Mouse (Mus musculus): Measurements from ENCODE around the gene Gbp2. TPM values are rescaled to one million over a fixed set of nuclear protein-coding genes. Genes with fewer than 3 reads are reported as not detected.

Gbp2 gene
- 7.3 and 9.4 TPM in 2 replicates for polyA plus RNA-seq (2012; rRNA removed)

DNA sequence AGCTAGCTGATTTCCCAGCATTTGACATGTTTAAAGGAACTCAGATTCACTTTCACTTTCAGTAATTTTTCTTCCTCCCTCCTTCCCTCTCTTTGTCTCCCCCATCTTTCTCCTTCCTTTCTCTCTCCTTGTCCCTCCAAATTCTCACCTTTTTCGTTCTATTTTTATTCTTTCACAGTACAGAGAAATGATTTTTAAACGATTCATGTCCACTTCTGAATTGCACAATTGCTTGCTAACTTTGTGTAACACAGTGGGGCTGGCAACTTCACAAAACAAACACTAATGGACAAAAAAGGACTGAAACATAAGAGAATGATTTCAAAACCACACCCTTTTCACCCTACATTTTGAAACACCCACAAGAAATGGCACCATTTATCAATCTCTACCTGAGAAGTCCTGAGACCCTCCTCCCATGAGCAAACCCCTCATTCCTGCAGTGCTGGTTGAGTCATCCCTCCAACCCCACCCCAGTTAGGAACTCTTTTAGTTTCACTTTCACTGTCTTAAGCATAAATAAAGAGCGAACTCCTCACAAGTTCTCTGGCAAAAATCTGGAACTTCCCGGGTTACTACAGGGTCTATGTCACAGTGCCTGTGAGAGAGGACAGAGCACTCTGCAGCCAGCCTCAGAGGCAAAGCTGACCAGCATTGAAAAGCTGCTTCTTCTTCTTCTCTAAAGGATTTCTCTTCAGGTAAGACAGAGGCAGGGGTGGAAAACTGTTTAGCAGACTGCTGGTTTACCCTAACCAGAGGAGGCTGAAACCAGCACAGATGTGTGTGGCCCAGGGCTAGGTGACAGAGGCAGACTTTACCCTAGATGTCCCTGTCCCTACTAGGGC, at the start of gene Gbp2:
Gene Gbp2 (plus strand): TSS at position 492 of the 845 bp plus-strand sequence.
- 33% methylated on average over 4 of the region's 4 CpGs for WGBS
- H3K4me1 ChIP-seq (ENCODE audit: control insufficient read depth, insufficient read depth, low read length) = no peaks in the 10 kb centered on the region
- no peaks in the 10 kb centered on the region for H3K27me3 ChIP-seq (replicated peaks; ENCODE audit: control insufficient read depth, insufficient read depth, low read length)
- peak within 1 kb of the TSS; percentile 60 for H3K4me3 ChIP-seq (ENCODE audit: insufficient read depth, low read depth, low read length)
- peak; percentile 64 for DNase-seq
- TF ChIP-seq POLR2A (IDR thresholded peaks at IDR 0.05; ENCODE audit: low read depth, low read length) (no peak), CTCF (conservative IDR thresholded peaks at IDR 0.05; ENCODE audit: insufficient read depth, insufficient read length, low read depth, low read length) (no peak)
- no peaks in the 10 kb centered on the region for H3K36me3 ChIP-seq (ENCODE audit: control insufficient read depth, insufficient read depth, low read length)
- peak within 1 kb of the TSS; percentile 76 for H3K27ac ChIP-seq (ENCODE audit: insufficient read depth, low read depth, low read length)

DNA sequence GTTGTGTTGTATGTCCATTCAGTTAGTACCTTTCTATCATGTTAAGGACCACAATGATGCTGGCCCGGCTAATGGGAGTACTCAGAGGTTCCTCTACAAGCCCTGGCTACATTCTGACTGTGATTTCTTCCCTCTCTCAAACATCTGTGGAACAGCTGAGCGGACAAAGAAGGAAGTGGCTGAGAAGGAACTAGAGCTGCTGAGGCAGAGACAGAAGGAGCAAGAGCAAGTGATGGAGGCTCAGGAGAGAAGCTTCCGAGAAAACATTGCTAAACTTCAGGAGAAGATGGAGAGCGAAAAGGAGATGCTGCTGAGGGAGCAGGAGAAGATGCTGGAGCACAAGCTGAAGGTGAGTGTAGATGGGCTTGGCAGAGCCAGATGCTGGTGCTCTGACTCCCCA, 49.7 kb upstream of the Gbp2 start:
- 93% methylated on average over 4 of the region's 4 CpGs for whole genome bisulfite sequencing
- TF ChIP-seq CTCF (conservative IDR thresholded peaks at IDR 0.05; ENCODE audit: insufficient read depth, insufficient read length, low read depth, low read length) (no peak), POLR2A (IDR thresholded peaks at IDR 0.05; ENCODE audit: low read depth, low read length) (no peak)

DNA sequence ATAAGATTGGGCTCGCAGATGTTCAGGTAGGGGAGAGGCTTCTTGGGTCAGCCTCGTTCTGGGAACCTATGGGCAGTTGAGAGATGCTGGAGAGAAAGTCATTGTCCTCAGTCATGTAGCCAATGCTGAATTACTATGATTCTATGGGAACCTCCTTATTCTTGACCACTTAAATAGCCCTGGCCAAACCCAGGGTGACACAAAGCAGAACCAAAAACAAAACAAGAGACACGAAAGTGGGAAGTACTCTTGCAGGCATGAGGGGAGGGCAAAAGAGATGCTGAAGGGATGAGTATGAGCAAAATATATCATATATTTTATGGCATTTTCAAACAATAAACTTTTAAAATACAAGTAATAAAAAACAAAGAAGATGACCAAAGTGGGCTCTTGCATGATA, 43.3 kb upstream of the Gbp2 start:
- Histone ChIP-seq H3K4me3 (ENCODE audit: insufficient read depth, low read depth, low read length) (no peak overlapping the region), H3K27me3 (replicated peaks; ENCODE audit: control insufficient read depth, insufficient read depth, low read length) (no peaks in the 10 kb centered on the region), H3K4me1 (ENCODE audit: control insufficient read depth, insufficient read depth, low read length) (no peaks in the 10 kb centered on the region), H3K36me3 (ENCODE audit: control insufficient read depth, insufficient read depth, low read length) (no peaks in the 10 kb centered on the region), H3K27ac (ENCODE audit: insufficient read depth, low read depth, low read length) (no peak overlapping the region)
- WGBS = 73% methylated on average over 3 of the region's 3 CpGs
- DNase-seq = no peak
- TF ChIP-seq POLR2A (IDR thresholded peaks at IDR 0.05; ENCODE audit: low read depth, low read length) = no peak

More for the DNA sequence above, 49.7 kb upstream of the Gbp2 start:
- no peak overlapping the region for H3K4me3 ChIP-seq (ENCODE audit: insufficient read depth, low read depth, low read length)
- no peaks in the 10 kb centered on the region for H3K27me3 ChIP-seq (replicated peaks; ENCODE audit: control insufficient read depth, insufficient read depth, low read length)
- no peak overlapping the region for H3K27ac ChIP-seq (ENCODE audit: insufficient read depth, low read depth, low read length)
- no peaks in the 10 kb centered on the region for H3K36me3 ChIP-seq (ENCODE audit: control insufficient read depth, insufficient read depth, low read length)
- no peaks in the 10 kb centered on the region for H3K4me1 ChIP-seq (ENCODE audit: control insufficient read depth, insufficient read depth, low read length)
- no peak for DNase-seq

DNA sequence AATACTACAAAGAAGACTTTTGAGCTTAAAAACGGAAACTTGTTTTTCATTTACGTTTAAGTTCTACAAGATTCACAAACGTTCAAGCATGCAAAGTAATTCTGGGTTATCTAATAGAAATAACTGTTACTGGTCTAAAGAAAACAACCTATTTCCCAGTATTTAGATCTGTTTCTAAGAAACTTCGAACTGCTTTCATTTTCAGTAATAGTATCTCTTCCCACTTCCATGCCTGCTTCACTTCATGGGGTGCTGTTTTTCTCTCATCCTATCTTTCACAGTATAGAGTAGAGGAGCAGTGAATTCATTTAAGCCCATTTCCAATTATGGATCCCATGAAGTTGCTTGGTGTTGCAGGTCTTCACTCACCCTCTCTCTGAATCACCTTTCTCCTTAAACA, 42.1 kb upstream of the Gbp2 start:
- TF ChIP-seq POLR2A (IDR thresholded peaks at IDR 0.05; ENCODE audit: low read depth, low read length) = no peak
- no peak for TF ChIP-seq CTCF (conservative IDR thresholded peaks at IDR 0.05; ENCODE audit: insufficient read depth, insufficient read length, low read depth, low read length)
- no peaks in the 10 kb centered on the region for H3K27me3 ChIP-seq (replicated peaks; ENCODE audit: control insufficient read depth, insufficient read depth, low read length)
- 90% methylated on average over 4 of the region's 4 CpGs for WGBS
- H3K36me3 ChIP-seq (ENCODE audit: control insufficient read depth, insufficient read depth, low read length) = no peaks in the 10 kb centered on the region
- no peak overlapping the region for H3K27ac ChIP-seq (ENCODE audit: insufficient read depth, low read depth, low read length)
- no peak overlapping the region for H3K4me3 ChIP-seq (ENCODE audit: insufficient read depth, low read depth, low read length)
- H3K4me1 ChIP-seq (ENCODE audit: control insufficient read depth, insufficient read depth, low read length) = no peaks in the 10 kb centered on the region
- DNase-seq = no peak

DNA sequence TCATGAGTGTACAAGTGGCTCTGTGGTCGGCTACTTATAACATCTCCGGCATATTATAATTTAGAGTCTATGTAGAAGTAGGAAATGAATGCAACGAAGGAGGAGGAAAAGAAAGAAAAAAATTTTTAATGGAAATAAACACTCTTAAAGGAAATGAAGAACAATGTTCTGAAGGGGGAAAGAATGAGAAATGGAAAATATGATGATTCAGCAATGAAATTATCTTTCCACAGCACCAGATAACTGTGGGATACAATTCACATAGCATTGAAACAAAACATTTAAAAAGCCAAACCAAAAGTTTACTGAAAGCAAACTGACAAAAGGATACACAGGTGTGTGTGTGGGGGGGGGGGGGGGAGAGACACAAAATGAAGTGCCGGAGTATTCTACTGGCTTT, 37.3 kb upstream of the Gbp2 start:
- TF ChIP-seq CTCF (conservative IDR thresholded peaks at IDR 0.05; ENCODE audit: insufficient read depth, insufficient read length, low read depth, low read length) = no peak
- no peak for TF ChIP-seq POLR2A (IDR thresholded peaks at IDR 0.05; ENCODE audit: low read depth, low read length)

DNA sequence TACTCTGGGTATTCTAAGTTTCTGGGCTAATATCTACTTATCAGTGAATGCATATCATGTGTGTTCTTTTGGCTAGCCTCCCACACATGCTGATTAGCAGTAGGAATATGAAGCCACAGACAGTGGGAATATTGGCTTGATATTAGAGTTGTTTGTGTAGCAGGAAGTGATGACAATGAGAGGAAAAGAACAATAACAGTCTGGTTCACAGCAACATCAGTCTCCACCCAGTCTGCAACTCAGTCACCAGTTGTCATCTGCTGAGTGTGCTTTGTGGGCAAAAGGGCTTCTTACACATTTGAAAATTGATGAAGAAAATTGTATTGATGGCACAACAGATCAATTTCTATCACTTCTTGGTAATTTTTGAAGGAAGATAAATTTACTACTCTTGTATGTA, 33.0 kb upstream of the Gbp2 start:
- TF ChIP-seq POLR2A (IDR thresholded peaks at IDR 0.05; ENCODE audit: low read depth, low read length) (no peak), CTCF (conservative IDR thresholded peaks at IDR 0.05; ENCODE audit: insufficient read depth, insufficient read length, low read depth, low read length) (no peak)
- H3K27me3 ChIP-seq (replicated peaks; ENCODE audit: control insufficient read depth, insufficient read depth, low read length) = no peaks in the 10 kb centered on the region
- H3K4me1 ChIP-seq (ENCODE audit: control insufficient read depth, insufficient read depth, low read length) = no peaks in the 10 kb centered on the region
- H3K36me3 ChIP-seq (ENCODE audit: control insufficient read depth, insufficient read depth, low read length) = no peaks in the 10 kb centered on the region
- no peak overlapping the region for H3K27ac ChIP-seq (ENCODE audit: insufficient read depth, low read depth, low read length)
- no peak overlapping the region for H3K4me3 ChIP-seq (ENCODE audit: insufficient read depth, low read depth, low read length)
- peak; percentile 14 for DNase-seq

More for the DNA sequence above, 37.3 kb upstream of the Gbp2 start:
- Histone ChIP-seq H3K36me3 (ENCODE audit: control insufficient read depth, insufficient read depth, low read length) (no peaks in the 10 kb centered on the region), H3K27ac (ENCODE audit: insufficient read depth, low read depth, low read length) (no peak overlapping the region), H3K4me1 (ENCODE audit: control insufficient read depth, insufficient read depth, low read length) (no peaks in the 10 kb centered on the region), H3K4me3 (ENCODE audit: insufficient read depth, low read depth, low read length) (no peak overlapping the region), H3K27me3 (replicated peaks; ENCODE audit: control insufficient read depth, insufficient read depth, low read length) (no peaks in the 10 kb centered on the region)
- no peak for DNase-seq
- WGBS = 86% methylated on average over 4 of the region's 4 CpGs

DNA sequence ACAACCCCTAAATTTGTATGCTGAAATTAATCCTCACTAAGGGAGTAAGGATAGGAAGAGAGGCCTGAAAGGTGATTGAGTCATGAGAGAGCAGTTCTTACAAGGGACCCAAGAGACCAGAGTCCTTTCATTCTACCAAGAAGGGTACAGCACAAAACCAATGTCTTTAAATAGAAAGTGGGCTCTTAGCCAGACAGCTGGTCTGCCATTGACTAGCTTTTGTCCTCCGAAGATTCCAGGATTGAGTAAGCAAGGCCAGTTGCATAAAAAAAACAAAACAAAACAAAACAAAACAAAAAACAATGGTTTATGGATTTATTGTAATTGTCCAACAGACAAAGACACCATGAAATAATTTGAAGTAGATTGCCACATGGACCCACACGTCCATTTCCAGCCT, 31.5 kb upstream of the Gbp2 start:
- Histone ChIP-seq H3K4me3 (ENCODE audit: insufficient read depth, low read depth, low read length) (no peak overlapping the region), H3K27ac (ENCODE audit: insufficient read depth, low read depth, low read length) (no peak overlapping the region), H3K27me3 (replicated peaks; ENCODE audit: control insufficient read depth, insufficient read depth, low read length) (no peaks in the 10 kb centered on the region; the same call in 1 of the 2 replicates), H3K4me1 (ENCODE audit: control insufficient read depth, insufficient read depth, low read length) (no peaks in the 10 kb centered on the region), H3K36me3 (ENCODE audit: control insufficient read depth, insufficient read depth, low read length) (no peaks in the 10 kb centered on the region)
- 76% methylated on average over 2 of the region's 2 CpGs for WGBS
- DNase-seq = no peak
- TF ChIP-seq POLR2A (IDR thresholded peaks at IDR 0.05; ENCODE audit: low read depth, low read length) (no peak), CTCF (conservative IDR thresholded peaks at IDR 0.05; ENCODE audit: insufficient read depth, insufficient read length, low read depth, low read length) (no peak)
